Mouse (Mus musculus) retina, embryonic 14.5 days (tissue): ENCODE data around the gene Stk24.
A peak's percentile ranks its signal among the peaks of the same experiment; 100 is the strongest.

Experiments
- DNase-seq: peaks from one replicate; pipeline ENCODE4 v3.0.0-alpha.2; 2015; ENCODE audit warnings: low spot score

The Stk24 gene

DNA sequence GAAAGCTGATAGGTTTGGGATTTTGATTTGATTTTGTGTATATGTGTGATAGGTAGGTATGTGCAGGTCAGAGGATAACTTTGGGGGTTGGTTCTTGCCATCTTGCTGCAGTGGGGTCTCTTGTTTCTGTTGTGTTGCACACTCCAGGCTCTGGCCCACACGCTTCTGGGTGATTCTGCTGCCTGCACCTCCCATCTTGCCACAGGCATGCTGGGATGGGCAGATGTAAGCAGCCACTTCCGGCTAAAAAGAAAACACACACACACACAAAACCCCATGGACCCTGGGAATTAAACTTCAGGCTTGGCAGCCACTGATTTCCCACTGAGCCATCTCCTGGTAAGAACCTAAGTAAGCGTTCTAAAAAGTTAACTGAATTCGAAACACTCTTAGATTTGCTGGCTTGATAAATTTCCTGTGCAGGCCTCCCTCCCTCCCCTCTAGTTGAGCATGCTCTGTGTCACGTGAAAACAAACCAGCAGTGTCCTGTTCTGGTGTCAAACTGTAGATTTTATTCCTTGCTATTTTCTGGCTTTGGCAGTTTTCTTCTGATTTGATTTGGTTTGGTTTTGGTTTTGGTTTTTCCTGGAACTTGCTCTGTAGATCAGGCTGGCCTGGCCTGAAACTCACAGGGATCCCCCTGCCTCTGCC is 118.5 kb downstream of the Stk24 start:
- no peak for DNase-seq

DNA sequence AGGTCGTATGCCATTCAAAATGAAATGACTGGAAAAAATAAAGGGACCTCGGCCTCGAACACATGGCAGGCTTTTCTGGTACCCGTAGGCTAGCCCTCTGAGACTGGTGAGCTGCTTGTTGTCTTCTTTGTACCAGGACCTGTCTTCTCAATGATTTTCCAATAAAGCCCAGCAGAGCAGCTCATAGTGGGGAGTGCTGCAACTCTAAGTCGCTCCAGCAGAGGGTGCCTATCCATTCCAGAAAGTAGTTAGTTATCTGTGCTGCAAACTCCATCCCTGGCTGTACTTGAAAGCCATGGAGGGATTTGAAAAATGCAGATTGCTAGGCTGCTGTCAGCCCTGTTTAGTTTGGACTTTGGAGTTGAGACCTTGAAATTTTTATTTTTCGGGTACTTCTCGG is 120.0 kb downstream of the Stk24 start:
- DNase-seq: peak; percentile 83

DNA sequence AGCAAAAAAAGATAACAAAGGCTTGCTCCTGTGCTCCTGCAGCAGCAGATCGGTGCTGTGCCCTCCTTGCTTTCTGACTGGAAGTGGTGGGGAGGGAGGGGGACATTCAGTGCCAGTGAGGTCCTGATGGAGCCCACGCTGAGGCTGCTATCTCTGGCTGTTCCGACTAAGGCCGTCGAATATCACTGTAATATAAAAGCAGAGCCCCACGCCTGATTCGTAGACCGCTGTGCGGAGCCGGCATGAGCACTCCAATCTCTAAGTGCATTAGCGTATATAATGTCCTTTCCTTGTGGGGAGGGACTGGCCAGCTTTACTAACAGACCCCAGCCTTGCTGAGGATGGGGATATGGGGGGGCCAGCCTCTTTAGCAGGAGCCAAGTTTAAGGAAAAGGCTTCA is 120.5 kb downstream of the Stk24 start:
- DNase-seq: no peak

DNA sequence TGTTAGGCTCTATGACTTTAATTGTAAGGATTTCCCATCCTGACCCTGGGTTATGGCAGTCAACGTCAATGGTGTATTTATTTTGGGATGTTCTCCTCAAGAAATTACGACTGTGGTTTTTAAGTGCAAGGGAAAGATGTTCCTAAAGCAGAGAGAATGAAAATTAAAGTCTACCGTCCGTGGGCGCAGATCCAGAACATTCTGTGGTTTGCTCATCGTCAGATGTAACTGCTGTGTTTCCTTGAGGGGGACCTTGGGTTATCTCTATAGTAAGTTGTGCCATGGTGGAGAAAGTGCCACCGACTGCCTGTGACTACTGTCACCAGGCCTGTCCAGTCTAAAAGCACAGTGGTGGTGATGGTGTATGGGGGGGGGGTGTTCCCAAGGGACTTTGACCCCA is 122.9 kb downstream of the Stk24 start:
- DNase-seq: no peak

DNA sequence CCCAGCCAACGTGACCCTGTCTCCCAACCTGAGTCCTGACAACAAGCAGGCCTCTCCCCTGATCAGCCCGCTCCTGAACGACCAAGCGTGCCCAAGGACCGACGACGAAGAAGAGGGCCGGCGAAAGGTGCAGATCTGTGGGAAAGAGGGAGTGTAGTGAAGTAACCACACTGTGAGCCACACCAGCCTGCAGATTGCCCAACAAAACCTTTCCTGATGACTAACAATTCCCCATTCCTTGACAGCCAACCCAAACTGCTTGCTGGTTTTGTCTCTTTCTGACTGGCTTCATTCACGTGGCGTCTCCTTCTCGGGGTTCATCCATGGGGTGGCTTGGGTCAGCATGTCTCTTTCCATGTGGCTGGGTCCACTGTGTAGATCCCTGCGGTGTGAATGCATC is 124.3 kb downstream of the Stk24 start:
- no peak for DNase-seq

DNA sequence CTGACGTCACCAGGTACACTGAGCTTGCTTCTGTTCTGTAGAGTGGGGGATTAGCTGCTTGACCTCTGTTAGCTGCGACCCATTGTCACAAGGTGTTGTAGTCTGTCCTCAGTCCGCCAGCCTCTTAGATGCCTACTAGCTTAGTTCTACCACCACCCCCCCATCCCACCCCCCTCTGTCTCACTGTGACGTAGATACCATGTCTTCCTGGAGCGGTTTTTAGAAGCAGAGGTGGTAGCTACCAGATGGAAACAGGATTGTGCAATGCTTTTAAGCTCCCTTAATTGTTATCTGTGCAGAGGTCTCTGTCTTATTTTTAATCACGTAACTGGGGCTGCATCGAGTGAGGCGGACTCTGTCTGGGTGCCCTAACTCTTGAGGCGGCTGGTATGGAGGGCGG is 124.9 kb downstream of the Stk24 start:
- no peak for DNase-seq

DNA sequence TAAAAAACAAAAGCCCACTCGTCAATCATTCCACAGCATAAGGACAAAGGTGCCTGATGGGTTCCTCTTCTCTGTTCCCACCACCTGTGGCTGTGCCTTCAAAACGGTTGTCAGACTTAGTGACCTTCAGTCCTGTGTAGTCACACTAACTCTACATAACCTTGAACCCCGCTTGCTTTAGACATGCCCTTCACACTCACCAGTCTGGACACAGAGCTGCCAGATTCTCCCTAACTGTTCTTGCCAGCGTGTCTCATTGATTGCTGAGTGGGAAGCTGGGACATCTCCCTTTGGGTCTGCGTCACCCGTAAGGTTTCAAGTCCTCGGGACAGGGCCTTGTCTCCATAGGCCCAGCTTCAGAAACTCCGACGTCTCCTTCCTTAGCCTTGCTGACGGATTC is 127.3 kb downstream of the Stk24 start:
- no peak for DNase-seq

DNA sequence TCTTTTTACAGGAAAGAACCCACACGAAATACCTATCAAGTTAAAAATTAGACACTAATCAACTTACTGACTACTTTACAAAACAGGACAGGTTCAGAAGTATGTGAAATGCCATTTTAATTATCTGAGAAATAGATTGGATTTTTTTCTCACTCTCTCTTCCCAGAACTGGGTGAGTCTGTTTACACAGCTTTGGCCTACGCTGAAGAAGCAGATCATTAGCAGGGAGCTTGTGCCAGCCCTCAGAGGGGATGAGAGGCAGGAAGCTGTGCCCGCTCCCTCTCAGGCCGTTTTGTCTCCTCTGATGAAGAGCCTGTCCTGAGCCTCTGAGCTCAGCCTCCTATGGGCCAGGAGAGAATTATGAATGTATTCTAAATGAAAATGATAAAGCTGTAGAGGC is 128.1 kb downstream of the Stk24 start:
- no peak for DNase-seq

DNA sequence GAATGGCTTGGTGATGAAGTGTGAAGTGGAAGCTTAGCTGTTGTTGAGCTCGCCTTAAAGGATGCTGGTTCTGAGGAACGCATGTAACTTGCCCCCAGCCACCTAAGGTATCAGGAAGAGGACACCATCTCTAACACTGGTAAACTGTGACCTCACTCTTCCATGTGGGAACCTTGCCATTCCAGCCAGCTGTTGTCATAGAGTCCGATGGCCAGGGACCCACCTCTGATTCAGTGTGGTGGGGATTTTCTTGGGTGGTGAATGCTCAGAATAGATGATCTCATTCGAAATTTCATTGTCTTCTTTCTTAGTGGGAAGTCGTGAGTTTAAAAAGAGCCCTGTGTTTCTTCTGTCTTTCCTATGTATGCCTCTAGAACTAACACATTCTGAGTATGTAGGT is 128.7 kb downstream of the Stk24 start:
- no peak for DNase-seq

DNA sequence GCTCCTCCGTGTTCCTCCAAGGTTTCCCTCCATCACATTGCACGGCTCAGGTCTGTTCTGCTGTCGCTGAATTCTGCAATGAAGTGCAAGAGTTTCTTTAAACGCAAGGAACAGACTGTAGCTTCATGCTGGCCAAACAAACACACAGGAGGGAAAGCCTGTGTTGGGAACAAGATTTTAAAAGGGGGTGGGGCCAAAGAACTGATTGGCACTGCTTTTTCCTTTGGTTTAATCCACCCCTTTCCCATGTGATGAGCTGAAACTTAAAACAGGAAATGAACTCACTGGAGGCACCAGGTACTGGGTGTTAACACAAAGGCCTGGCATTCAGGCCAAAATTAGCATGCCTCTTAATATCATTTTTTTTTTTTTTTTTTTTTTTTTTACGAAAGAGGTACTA is 131.5 kb downstream of the Stk24 start:
- no peak for DNase-seq

DNA sequence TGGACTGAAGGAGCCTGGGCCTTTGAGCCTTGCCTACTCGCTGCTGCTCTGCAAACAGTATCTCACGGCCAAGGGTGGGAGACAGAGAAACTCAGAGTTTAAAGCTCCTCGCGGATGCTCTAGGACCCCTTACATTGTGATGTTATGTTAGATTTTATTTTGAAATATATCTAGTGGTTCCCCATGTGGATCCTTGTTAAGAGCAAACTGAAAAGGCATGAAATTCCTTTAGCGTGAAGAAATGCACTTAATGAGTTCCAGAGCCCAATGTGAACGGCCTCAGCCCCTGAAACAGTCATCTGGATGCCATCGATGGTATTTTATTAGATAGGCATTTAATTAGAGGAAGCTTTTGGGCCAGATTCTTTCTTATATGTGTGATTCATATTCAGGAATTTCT is 132.5 kb downstream of the Stk24 start:
- DNase-seq: peak; percentile 29

DNA sequence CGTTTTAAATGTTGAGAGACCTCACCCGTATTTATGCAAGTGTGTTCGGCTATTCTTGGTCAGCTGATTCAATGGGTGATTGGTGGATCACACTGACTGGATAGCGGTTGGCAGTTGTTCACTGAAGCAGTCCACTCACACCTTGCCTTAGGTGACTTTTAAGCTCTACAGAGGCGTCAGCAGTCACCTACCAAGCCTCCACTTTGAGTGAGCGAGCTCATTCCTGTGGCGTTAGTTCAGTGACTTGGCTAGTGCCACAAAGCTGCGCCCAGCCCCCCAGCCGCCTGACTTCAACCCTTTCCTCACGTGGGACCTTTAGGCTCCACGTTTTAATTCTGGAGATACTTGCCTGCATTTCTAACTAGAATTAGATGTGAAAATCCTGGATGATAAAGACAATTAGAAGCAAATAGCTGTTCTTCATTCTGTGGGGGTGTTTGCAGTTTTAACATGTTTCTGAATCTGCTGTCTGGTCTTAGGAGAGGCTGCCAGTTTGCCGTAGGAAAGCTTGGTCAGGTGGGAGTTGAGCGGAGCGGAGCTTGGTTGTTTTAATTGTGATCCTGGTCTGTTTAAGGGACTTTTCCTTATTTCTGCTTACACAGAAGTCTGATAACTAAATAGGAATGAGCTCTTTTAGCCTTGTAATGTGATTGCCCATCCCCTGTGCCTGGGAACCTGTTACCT is 133.6 kb downstream of the Stk24 start:
- no peak for DNase-seq

DNA sequence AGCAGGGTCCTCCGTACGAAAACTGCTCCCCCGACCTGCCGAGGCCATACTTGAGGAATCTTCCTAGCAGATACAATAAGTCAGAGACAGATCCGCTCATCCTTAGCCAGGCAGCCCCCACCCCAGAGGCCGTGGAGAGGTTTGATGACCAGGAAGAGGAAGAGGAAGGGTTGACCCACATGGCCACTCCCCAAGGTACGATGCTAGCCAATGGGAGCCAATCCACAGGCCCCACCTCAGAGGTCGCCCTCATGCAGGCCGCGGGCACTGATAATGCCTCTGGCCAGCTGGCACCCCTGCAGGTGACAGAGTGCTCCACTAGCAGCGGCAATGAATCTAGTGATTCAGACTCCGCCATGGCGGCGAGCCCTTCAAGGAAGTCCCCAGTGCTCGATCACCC is 135.7 kb downstream of the Stk24 start:
- no peak for DNase-seq

DNA sequence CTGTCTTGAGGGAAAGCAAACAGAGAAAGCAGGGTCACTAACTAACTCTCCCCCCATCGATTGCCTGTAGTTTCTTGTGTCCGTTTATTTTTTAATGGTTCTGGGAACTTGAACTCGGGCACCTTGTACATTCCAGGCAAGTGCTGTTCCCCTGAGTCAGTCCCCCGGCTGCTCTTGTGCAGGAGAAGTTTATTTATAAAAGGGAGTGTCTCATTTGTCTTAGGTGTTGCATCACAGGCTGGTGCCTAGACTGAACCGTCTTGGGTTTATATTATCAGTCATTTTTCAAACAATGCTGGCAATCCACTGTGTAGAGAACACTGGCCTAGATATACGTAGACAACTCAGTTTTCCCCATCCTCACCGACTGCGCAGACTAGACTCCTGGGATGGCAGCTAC is 140.4 kb downstream of the Stk24 start:
- no peak for DNase-seq

DNA sequence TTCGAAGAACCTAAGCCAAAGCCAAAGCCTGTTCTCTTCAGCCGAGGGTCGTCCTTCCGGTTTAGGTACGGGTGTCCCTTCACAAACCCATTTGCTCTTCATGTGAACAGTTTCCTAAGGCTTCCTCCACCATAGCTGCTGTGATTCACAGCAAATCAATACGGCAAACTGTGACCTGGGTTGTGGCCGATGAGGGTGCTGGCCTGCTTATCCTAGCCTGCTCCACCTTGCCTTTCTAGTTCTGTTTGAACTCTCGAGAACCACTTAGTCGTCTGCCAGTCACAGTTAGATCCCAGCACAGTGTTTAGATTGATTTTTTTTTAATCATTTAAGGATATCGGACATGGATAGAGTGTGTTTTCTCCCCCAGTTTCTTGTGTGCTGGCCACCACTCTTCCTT is 141.1 kb downstream of the Stk24 start:
- no peak for DNase-seq

DNA sequence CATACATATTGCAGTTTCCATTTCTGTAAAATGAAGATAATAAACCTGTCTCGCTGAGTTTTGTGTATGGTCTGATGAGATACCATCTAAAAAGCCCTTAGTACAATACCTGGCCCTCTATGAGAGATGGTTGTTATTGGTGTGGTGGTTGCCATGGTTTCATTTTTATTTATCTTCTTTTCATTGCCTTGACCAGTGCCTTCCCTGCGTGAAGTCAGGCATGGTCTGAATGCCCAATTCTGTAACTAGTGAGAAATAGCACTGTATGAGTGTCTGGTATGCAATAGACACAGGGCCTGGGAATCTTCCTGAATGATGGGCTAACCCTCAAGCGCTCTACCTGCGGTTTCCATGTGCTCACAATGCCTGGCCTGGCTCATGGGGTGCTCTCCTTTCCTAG is 143.1 kb downstream of the Stk24 start:
- DNase-seq: no peak
